Mouse (Mus musculus): ENCODE data around the gene Smbd1.

The Smbd1 gene

DNA sequence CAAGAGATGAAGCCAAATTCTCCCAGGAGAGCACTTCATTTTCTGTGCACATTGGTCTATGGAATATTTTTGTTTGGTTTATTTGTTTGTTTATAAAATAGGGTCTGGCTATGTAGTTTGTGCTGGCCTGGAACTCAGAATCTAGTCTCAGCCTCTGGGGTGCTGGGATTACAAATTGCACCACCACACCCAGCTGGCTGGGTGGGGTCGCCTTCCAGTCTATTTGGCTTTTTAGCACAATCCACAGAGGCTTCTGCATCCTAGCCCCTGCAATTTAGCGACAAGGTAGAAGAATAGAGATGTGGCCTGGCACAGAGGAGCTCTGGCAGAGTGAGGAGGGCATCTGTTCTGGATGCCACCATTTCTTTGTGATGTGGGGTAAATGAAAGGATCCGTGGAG, 3.5 kb upstream of the Smbd1 start:
- in situ Hi-C loops (cut with MboI, MseI) = loop anchor here (10.0 kb wide), 1 partner anchor 91 kb away; no protein-coding TSS in a partner anchor

DNA sequence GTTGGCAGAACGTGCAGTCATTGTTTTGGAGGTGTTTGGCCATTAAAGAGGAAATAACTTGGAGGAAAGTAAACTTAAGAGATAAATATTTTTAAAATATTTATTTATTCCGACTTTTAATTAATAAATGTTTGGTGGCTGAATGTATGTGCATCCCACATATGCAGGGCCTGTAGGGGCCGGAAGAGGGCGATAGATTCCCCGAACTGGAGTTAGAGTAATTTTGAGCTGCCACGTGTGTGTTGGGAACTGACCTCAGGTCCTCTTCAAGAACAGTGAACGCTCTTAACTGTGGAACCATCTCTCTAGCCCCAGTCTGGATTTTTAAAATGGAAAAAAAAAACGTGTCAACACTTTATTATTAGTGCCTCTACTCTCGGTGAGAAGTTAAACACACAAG, 3.1 kb upstream of the Smbd1 start:
- in situ Hi-C loops (cut with MboI, MseI) = loop anchor here (10.0 kb wide), 1 partner anchor 91 kb away; no protein-coding TSS in a partner anchor

DNA sequence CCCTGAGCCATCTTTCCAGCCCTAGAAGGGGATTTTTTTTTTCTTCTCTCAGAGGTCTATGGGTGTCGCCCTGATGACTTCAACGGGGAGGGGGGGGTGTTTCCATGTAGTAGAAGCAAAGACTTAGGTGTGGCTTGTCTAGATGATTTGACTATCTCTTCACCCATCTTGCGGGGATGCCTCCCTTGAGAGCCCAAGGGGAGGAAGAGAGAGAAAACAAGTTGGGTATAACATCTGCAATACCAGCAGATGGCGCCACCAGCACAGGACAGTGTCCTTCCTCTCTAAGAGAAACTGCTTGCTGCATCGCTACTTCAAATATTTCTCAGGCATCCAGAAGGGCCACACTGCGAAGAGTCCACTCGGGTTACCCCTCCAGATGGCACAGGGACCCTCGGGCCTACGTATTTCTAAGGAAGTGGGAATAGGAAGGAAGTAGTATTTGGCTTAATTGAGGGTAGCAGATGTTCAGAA, 2.6 kb upstream of the Smbd1 start:
- in situ Hi-C loops (cut with MboI, MseI) = loop anchor here (10.0 kb wide), 1 partner anchor 92 kb away; no protein-coding TSS in a partner anchor

DNA sequence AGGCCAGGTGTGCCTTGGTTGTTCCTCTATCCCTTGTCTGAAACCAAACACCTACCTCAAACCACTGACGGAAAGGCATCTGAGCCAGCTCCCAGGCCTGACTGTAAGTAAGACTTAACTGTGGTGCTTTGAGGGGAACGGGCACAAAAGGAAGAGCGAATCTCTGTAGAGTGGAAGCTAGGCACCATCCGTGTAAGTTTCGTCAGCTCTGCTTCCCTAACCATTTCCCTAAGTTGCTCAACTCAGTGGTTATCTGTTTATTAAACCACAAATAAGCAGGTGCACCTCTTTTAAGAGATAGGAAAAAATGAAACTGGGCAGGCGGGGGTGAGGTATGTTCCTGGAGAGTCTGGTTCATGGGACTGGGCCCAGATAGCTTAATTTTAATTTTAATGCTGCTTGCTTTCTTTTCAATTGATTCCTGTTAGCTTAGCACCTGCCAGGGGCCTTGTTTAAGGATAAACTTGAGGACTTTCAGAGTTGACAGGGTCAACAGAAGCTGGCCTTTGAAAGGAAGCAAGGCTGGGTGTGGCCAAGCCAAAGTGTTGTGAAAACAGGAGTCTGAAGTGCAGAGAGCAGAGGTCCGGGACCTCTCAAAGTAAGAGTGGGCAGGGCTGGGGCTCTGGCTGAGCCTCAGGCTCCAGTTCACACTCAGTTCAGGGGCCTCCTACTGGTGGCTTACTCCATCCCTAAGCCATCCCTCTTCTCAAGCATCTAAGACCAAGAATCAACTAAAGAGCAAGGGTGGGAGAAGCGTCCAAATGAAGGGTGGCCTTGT, 2.7 kb downstream of the Smbd1 start:
- in situ Hi-C loops (cut with MboI, MseI) = no loop called here

DNA sequence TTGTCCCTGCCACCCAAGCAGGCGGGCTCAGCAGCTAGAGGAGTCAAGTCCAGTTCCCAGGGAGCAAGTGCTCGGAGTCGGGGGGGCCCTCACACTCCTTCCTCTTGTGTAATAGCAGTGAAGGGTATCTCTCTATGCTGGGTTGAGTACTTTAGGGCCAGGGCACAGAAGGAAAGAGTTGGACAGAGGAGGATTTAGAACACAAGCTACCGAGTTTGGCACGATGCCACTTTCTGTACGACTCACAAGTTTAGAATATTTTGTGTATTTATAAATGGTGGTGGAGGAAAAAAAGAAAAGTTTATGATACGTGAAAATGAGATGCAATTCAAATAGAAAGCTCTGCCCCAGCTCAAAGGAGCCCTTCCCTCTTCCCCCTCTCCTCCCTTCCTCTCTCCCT, 5.1 kb downstream of the Smbd1 start:
- in situ Hi-C loops (cut with MboI, MseI) = no loop called here

DNA sequence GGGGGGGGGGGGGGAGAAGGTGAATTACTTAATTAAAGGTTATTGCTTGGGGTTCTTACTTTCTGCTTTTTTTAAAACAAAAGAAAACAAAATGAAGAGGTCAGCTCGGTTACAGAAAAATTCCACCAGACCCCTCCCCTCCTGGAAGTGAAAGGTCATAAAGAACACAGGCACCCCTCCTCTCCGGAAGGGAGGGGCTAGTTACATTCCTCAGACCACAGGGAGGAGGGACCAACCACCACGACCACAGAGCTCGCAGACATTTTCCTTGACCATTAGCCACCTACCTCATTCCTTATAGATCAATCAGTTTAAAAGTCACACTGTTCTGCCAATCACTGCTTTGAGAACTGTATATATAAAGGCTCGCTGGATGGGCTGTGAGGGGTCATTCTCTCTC, 6.4 kb downstream of the Smbd1 start:
- in situ Hi-C loops (cut with MboI, MseI) = no loop called here

DNA sequence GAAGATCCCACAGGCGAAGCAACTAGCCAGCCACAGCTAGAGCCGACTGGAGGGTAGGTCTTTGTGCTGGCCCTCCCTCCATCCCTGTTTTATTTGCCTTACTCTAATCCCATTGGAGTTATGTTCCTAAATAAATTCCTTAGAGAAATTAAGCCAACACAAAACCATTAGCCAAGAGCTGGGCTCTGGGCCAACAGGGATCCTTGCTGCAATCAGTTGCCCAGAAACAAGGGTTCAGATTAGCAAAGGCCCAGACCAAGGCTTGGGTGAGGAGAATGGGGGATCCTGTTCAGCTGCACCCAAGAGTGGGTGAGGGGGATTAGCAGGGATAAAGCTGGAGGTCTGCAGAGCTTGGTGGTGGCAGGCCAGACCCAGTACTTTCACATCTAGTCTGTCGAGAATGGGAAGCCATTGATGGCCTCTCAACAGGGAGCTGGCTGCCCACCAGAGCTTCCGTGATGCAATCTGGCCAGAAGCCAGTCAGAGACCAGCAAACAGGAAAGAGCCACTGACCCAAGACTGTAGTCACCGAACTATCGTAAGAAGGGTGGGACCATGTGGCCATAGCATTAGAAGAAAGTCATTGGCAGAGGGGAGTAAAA, 6.9 kb downstream of the Smbd1 start:
- in situ Hi-C loops (cut with MboI, MseI) = no loop called here

DNA sequence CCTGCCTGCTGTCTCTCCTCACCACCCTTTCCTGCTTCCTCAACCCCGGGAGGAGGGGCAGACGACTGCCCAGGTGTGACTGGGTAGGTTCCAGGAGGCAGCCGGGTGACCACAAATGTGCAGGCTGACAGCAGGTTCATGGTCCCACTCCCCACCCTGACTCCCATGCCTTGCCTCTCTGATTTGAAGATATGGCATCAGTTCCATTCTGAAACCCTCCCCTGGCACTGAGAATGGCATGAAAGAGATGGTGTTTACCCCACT, 12.9 kb downstream of the Smbd1 start, which contains the start of gene Muc20:
Muc20 (minus strand) TSS at position 10 of the 264 bp plus-strand sequence.
- in situ Hi-C loops (cut with MboI, MseI) = no loop called here

DNA sequence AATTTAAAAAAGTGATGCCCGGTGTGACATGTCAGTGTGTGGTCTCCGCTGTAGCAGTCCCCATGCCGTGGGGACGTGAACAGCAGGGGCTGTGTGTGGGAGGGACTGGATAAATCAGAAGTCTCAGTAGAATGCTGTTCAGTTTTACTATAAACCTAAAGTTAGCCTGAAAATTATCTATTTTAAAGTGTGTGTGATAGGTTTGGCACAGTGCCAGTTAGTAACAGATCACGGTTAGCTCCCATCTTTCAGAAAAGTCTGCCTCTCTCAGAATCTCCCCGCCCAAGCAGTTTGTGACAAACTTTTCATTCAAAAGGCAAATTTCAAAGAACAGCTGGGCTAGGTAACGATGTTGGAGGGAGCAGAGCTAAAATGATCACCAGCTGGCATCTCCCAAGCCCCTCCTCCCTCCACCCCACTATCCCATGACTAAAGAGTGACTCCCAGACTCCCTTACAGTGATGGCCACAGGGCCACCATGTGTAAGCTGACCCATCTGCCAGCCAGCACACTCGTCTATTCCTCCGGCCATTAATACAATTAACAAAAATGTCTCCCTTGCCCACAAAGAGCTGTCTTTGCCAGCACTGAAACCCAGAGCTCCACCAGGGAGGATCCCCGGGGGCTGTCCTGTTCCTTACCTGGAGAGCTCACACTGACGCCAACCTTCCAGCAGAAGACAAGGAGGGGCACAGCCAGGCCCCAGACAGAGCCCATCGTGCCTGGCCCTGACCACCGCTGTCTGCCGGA, 13.4 kb downstream of the Smbd1 start:
- in situ Hi-C loops (cut with MboI, MseI) = no loop called here

DNA sequence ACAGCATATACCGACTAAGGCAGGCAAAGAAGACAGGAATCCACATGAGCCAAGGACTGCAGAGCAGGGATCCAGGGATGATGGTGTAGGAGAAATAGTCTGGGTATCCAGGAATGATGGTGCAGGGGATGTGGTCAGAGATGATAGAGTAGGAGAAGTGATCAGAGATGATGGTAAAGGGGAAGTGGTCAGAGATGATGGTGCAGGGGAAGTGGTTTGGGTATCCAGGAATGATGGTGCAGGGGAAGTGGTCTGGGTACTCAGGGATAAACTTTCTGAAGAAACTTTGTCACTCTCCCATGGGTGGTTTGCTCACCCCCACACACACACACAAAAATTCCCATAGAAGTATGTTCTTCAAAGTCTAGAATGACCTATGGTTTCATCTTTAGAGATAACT, 15.1 kb downstream of the Smbd1 start:
- in situ Hi-C loops (cut with MboI, MseI) = no loop called here

DNA sequence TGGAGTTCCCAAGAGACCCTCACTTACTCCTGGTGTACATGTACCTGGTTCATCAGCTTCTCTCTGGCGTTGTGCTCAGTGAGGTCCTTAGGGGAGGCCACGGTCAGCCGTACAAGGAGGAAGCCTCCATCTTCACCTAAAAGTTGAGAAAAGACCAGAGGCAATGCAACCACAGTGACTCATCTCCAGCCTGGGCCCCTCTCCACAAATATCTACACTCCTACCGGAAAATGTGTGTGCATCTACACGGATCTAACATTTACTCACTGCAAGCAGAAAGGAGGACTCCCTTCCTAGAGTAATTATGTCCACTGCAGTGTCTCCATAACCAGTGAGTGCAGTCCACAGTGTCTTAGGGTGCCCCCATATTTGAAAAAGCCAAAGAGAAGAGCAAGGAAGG, 20.2 kb downstream of the Smbd1 start:
- in situ Hi-C loops (cut with MboI, MseI) = no loop called here

DNA sequence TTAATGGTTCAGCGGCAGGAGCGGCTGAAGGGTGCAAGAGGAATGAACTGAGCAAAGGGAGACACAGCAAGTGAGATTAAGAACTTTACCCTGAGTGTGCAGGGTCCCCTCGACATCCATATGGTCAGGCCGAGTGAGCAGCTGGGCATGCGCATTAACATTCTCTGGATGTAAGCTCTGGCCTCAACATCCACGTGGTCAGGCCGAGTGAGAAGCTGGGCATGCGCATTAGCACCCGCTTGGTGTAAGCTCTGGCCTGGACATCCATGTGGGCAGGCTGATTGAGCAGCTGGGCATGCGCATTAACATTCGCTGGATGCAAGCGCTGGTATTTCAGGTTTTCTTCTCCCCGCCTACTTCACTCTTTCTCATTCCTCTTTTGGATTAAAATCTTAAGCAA, 25.4 kb downstream of the Smbd1 start:
- in situ Hi-C loops (cut with MboI, MseI) = no loop called here

DNA sequence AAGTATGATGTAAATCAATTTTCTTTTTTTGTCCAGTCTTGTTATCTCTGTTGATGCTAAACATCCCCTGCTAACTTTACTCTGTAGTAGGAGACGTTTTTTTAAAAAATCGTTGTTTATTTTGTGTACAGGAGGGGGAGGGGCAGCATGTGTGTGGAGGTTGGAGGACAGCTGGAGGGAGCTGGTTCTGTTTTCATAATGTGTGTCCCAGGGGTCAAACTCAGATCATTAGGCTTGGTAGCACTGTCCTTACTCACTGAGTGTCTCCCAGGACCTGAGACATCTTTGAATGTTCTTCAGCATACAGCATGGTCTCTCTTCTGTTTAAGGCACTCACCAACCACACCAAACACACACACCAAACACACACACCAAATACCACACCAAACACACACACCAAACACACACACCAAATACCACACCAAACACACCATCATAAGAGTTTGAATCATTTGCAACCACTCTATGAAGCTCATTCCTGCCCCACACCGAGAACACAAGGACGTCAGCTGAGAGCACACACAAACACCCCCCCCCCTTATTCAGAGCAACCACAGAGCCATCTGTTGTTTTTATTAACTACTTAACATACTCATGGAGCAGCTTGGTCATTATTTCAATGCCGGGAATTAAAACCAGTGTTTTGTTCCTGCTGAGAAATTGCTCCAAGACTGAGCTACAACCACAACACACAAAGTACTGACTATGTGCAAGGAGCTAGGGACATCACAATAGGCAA, 26.8 kb downstream of the Smbd1 start:
- in situ Hi-C loops (cut with MboI, MseI) = no loop called here

DNA sequence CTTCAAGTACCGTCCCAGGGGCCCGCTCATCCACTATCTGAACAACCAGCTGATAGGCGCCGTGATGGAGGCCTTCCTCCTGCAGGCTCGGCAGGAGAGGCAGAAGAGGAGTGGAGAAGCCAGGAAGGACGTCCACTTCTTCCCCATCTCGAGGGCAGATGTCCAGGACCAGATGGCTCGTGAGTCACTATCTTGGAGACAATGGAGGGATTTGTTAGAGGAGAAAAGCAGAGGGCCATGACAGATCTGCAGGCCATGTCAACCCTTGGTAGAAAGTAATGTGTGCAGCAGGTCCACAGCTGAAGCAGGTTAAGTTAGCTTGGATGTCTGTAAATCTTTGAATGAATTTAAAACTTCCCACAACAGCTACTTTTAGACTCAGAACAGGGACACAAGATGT, 31.3 kb downstream of the Smbd1 start:
- in situ Hi-C loops (cut with MboI, MseI) = no loop called here

DNA sequence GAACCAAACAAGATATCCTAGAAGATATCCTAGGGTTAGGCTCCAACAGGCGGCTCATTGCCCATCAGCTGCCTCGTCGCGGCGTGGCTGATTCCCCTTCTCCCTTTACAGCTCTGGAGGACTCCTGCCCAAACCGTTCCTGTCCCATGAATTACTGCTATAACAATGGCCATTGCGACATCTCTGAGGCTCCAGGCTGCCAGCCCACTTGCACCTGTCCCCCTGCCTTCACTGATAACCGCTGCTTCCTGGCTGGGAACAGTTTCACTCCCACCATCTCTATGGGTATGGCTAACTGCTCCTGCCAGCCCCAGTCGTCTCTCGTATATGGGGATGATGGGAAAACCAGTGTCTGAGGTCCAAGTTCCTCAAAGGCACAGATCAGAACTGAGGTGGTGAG, 33.6 kb downstream of the Smbd1 start:
- in situ Hi-C loops (cut with MboI, MseI) = no loop called here

DNA sequence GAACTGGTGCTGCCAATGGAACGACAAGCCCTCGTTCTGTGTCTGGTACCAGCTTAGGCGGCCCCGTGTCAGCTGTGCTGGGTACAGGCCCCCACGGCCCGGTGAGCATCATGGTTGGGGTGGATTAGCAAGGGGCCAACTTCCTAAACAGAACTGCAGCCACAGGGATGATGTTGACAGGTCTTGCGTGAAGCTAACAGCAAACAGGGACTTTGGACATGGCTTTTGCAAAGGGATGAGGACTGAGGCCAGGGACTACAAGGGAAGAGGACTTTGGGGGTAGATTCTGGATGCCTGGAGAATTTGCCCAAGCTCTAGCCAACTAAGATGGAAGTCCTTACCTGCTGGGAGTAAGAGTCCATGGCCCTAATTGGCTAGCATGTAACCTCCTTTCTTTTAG, 43.4 kb downstream of the Smbd1 start:
- in situ Hi-C loops (cut with MboI, MseI) = no loop called here

DNA sequence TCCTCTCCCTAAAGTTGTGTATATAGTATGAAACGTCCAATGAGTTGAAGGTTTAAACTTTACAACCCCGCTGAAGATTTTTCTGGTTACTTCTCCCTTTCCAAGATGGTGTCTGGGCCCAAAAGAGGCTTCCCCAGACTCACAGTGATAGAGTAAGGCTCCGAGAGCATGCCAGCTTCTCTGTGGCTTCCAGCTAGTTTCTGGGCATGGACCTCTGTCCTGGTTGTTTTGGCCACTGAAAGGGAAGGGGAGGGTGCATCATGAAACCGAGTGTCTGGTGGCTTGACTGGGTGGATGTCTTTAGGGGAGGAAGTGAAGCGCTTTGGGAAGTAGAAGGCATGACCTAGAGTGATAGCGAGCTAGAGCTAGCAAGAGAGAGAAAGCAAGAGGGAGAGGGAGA, 45.3 kb downstream of the Smbd1 start:
- in situ Hi-C loops (cut with MboI, MseI) = no loop called here

DNA sequence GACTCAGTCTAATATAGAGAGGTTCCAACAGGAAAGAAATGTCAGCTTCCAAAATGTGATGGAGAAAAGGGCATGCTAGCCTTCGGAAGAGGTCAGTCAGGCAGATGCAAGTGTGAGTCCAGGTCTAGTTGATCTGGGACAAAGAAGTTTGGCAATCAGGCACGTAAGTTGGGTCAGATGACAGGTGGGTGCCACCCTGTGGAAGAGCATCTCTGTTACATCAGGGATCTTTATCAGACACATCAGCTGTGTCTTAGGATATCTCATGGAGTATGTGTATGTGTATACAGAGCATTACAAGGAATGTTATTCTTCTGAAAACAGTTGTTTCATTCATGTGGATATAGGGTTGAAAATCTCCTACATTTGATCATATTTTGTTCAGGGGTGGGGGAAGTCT, 45.7 kb downstream of the Smbd1 start:
- in situ Hi-C loops (cut with MboI, MseI) = no loop called here
